Mouse (Mus musculus) A20 (cell line): ENCODE results near the gene Sox5.

Experiments
- DNase-seq: peaks from one replicate; pipeline ENCODE4 v3.0.0-alpha.2; 2011; ENCODE audit warnings: low read depth, low spot score

Sox5 gene

GRCm38 (mm10) chr6:144491761-144492415 lies 289.9 kb downstream of the Sox5 start:
- no peak for DNase-seq

GRCm38 (mm10) chr6:144490896-144491295 lies 290.9 kb downstream of the Sox5 start:
- no peak for DNase-seq

GRCm38 (mm10) chr6:144485578-144485977 lies 296.2 kb downstream of the Sox5 start:
- DNase-seq = no peak

- DNase-seq = no peak
These were observed 298.6 kb downstream of the Sox5 start for GRCm38 (mm10) chr6:144483166-144483565.

GRCm38 (mm10) chr6:144480648-144481528 lies 300.9 kb downstream of the Sox5 start:
- DNase-seq = no peak

- no peak for DNase-seq
These were observed 301.9 kb downstream of the Sox5 start for GRCm38 (mm10) chr6:144479861-144480260.

GRCm38 (mm10) chr6:144477287-144478064 lies 304.3 kb downstream of the Sox5 start:
- no peak for DNase-seq

GRCm38 (mm10) chr6:144473437-144473836 lies 308.3 kb downstream of the Sox5 start:
- DNase-seq = no peak

GRCm38 (mm10) chr6:144472089-144472900 lies 309.5 kb downstream of the Sox5 start:
- DNase-seq = no peak

- no peak for DNase-seq
These were observed 315.1 kb downstream of the Sox5 start for GRCm38 (mm10) chr6:144466711-144467110.

- DNase-seq = no peak
These were observed 318.1 kb downstream of the Sox5 start for GRCm38 (mm10) chr6:144463691-144464090.

- no peak for DNase-seq
These were observed 318.5 kb downstream of the Sox5 start for GRCm38 (mm10) chr6:144463274-144463673.

- no peak for DNase-seq
These were observed 322.3 kb downstream of the Sox5 start for GRCm38 (mm10) chr6:144459486-144459885.

- DNase-seq = no peak
These were observed 324.3 kb downstream of the Sox5 start for GRCm38 (mm10) chr6:144457500-144457899.

- DNase-seq = no peak
These were observed 327.2 kb downstream of the Sox5 start for GRCm38 (mm10) chr6:144454291-144455276.

GRCm38 (mm10) chr6:144453605-144454004 lies 328.2 kb downstream of the Sox5 start:
- no peak for DNase-seq

- no peak for DNase-seq
These were observed 328.6 kb downstream of the Sox5 start for GRCm38 (mm10) chr6:144453147-144453546.

- no peak for DNase-seq
These were observed 329.4 kb downstream of the Sox5 start for GRCm38 (mm10) chr6:144452200-144452977.

GRCm38 (mm10) chr6:144451631-144452030 lies 330.1 kb downstream of the Sox5 start:
- DNase-seq = no peak
